Mouse (Mus musculus) ovary, postnatal 14 days (tissue): ENCODE results near the gene Gm17660.

Experiments
- DNase-seq: peaks from one replicate; pipeline ENCODE4 v3.0.0; 2022; ENCODE audit warnings: low spot score

The Gm17660 gene

DNA sequence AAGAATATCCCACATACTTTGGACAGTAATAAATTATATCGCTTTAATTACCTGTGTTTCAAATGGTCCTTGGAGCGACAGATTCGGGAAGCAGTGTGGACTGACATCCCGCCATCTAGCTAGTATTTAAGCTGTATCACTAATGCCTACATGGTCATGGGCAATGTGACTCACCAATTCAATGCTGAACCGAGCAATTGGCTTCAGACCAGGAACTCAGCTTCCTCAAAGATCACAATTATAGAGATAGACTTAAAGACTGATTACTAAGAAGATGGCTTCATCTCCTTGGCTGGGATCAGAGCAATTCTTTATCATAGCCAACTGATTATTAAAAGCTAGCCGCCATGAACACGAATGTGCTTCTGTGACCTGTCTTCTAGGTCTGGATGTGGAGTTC is at the start of gene Gm17660:
Gene Gm17660, minus strand, starts transcription at position 101 of the 400 bp plus-strand sequence.
- DNase-seq: no peak

- no peak for DNase-seq
These were observed 49.3 kb upstream of the Gm17660 start for GRCm38 (mm10) chr5:104126561-104127320.

DNA sequence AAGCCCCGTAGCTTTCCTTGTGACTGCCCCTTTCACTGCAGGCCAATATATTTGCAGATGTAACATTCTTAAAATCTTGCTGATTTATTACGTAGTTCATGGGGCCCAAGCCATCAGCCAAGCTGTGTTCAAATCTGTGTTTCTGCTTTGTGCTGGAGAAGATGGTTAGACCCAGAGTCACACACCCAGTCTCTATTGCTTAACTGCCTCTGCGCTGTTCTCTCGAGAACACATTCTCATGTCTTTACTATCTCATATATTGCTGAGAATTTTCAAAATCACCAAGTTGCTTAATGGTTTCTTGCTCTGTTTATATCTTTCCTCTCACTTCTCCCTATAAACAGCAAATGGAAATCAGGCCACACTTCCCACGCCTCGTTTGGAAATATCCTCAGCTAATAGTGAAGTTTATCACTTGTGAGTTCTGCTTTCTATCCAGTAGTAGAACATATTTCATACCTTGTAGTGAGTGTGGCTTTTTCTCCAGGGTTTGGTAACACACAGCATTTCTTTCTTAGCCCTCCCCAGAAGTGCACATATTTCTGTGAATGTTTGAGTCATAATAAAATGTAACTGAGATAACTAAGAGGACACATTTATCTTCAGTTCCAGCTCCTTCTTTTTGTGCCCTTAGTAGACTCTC is 46.7 kb upstream of the Gm17660 start:
- no peak for DNase-seq

- no peak for DNase-seq
These were observed 38.5 kb upstream of the Gm17660 start for GRCm38 (mm10) chr5:104115890-104116289.

- no peak for DNase-seq
These were observed 37.7 kb upstream of the Gm17660 start for GRCm38 (mm10) chr5:104115118-104115517.

DNA sequence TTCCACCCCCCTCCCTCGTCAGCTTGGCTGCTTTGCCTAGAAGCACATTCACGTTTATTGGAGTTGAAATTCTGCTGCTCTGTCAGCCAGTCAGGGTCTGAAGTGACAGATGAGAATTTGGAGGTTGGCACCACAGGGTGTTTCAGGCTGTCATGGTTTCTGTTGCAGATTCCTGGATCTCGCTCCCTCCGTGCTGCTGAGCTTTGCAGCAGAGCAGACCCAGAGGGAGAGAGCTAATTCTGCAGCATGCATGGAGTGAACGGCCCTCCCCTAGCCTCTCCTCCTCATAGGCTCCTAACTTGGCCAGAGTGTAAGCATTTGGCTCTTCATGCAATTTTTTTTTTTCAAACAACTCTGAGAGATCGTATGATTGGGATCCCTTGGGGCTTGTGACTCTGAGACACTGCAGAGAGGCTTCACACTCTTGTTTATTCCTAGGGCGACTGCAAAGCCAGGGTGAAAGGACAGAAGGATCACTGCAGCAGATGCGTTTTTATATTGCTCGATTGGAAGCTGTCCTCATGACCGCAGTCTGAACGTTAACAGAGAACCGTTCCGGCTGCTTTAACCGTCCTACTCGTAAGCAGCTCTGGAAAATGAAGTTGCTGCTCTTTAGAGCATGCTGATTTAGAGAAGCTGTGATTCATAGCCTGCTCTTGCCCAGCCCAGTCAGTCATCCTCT is 36.2 kb upstream of the Gm17660 start, which contains the start of gene Sparcl1:
Gene Sparcl1, minus strand, starts transcription at position 243 of the 682 bp plus-strand sequence.
- no peak for DNase-seq

DNA sequence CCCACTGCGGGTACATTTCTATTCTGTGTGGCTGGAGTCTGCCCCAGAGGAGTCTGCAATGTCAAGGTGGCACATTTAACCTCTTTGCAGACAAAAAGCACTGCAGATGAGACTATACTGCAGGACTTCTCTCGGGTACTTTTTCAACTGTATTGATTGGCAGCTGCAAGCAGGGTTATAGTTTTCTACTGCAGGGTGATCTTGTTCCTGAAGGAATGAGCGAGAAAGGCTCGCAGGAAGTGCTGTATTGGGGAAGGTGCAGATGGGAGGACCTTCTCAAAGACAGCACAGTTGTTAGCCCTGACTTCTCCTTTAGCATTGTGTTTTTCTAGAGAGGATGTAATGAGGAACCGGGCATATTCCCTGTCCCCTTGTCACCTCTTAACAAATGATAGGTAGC is 35.1 kb upstream of the Gm17660 start:
- DNase-seq: no peak

DNA sequence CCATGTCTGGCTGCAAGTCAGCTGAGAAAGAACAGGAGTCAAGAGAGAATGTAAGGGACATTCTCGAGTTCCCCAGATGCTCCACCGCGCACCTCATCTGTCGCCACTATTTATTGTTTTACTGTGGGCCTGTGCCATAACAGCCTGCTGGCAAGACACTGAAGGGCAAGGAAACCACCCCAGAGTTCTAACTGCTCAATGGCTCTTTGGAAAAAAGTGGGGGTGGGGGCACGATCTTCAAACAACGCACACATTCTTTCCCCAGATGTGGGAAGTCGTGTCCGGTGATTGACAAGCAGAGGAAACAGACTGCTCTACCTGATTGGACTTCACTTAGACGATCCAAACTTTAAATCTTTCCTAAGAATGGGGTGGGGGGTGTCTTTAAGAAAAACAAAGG is 34.6 kb upstream of the Gm17660 start:
- no peak for DNase-seq

GRCm38 (mm10) chr5:104110171-104110920 is 32.9 kb upstream of the Gm17660 start:
- DNase-seq: no peak

DNA sequence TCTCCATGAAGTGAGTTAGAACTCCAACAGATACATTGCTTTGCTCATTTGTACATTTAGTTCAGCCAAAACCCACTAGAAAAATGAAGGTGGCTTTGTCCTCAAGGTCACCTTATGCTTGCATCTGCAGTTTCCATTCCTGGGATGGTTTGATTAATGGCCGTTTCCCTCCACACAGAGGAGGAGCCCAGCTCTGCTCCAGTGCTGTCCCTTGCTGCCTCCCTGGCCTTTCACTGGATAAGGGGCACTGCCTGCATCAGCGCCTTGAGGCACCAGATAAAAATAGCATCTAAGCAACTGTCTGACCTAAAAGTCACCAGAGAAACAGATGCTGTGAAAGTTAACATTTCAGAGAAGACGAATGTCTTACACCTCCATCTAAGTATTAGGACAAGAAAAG is 32.1 kb upstream of the Gm17660 start:
- DNase-seq: no peak

DNA sequence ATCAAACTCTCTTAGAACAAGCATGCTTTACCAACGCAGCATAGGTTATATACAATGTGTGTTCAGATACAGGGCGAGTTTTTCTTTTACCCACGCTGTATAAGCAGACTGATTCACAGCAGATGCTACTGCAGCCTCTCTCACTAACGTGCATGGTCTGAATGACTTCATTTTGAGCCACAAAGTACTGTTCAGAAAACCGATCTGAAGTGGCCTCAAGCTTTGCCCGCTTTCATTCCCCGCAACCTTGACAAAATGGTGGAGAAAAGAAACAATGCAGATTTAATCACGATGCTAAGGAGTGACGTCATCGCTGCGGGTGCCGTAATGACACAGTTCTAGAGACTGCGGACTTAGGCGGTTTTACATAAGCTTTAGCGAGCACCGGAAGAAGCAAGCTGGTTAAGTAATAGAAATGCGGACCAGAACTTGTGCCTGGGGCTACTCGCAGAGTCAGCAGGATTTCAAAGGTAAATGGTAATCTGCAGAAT is 31.5 kb upstream of the Gm17660 start:
- no peak for DNase-seq

DNA sequence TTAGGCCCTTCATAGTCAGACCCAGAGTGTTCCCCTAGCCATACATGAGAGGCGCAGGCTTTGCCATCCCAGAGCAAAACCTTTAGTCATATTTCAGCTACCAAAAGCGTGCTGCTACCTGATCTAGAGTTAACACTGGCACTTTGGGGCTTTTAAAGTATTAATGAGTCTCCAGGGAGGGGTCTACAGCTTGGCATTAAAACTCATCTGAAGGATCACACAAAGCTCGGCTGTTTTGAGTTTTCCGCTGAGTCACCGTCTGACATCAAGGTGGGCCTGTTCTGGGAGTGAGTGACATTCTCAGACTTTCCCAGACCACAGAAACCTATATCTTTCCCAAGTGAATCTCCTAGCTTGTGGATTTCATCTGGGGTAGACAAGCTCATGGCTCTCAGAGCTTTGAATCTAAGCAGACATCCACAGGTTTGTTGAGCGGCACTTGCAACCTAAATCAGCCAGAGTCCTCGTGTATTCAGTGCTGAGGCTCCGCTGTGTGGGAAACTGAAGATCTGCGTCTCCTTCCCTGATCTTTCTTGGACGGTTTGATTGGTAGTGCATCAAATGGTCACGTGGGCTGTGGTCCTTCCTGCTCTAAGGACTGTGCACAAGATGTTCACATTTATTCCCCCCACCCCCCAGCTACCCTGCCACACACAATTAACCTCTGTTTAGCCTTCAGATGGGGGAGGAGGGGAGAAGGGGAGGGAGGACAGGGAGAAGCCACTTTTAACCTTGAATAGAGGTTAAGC is 30.9 kb upstream of the Gm17660 start:
- no peak for DNase-seq

- no peak for DNase-seq
These were observed 26.7 kb upstream of the Gm17660 start for GRCm38 (mm10) chr5:104104111-104104510.

GRCm38 (mm10) chr5:104103171-104103570 is 25.8 kb upstream of the Gm17660 start:
- DNase-seq: no peak

DNA sequence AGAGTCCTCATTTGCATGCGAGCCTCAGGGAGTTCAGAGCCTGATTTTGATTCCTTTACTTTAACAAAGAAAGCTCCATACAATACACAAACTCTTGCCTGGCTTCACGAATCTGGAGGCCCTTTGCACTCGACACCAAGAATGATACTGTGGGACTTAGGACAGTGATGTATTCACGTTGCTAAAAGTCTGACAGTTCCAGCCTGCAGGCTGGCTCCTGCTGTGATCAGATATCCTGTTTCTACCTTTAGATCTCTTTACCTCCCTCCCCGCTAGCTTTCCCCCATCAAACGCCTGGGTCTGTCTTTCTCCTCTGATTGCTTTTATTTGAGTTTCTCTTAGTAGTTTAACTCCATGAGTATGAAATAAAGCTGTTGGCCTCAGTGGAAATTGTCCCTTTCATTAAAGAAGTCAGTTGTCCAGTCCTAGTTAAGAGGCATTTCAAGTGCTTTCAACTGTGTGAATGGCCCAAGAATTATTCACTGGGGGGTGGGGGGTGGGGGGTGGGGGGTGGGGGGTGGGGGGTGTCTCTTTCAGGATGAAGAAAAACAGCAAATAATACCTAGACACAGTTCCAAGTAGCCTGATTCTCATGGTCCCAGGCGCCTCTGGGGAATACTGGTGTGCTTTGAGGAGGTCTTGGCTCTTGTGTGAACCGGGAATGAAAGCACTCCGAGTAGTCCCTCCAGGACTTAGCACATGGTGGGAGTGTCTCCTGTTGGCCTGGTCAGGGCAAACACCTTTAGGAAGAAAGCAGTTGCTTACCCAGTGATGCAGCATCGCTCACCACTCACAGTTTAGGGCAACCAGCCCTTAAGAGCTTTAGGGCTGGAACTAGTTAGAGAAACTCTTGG is 24.5 kb upstream of the Gm17660 start:
- DNase-seq: no peak

DNA sequence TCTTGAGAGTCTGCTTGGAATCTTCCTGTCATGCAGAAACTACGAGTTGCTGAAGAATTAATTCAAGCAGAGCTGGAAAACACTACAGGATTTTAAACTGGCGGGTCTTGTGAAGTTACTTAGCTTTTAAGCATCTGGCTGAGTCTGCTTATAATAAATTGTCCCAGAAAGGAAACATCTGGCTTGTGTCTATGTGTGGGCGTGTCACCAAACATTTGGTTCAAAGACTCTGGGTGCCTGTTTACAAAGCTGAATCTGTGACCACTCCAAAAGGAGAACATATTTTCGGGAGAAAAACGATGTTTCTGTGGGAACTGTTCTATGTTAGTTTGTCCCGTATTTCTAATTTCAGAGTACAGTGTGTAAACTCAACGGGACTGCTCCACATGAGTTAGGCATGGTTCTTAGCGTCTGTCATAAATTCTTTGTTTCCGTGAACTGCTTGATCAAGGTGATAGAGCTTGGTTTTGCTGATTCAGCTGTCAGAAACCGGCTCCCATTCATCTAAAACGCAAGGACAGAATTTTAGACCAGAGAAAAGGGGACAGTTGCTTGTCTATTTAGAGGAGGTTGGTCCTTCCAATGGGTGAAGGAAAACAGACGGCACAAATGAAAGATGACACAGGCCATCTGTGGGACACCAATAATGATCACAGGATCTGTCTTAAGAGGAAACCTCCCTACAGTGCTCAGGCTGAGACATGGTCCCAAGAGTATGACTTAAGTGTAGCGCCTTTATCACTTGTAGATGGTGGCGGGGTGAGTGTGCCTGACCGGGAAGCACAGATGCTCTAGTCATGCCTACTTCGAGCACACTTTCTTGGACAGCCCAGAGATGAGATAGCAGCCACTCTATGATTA is 18.9 kb upstream of the Gm17660 start:
- DNase-seq: no peak

GRCm38 (mm10) chr5:104095416-104096077 is 18.1 kb upstream of the Gm17660 start:
- DNase-seq: no peak

DNA sequence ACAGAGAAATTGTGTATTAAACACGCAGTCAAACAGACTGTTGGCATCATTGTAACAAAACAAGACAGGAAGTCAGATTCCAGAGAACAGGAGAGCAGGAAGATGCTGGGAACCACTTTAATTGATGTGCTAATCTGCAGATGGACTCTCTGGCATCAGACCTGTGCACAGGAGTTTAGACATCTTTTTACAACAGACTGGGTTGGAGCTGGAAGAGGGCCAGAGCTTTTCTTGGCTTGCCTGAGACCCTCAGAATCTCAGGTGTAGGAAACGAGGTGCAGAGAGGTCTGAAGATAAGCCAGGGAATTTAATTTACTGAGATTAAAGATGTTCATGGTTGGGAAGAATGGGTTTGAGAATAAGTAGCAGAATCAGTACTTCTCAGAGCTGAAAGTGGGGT is 12.3 kb upstream of the Gm17660 start:
- no peak for DNase-seq

- DNase-seq: no peak
These were observed 8.0 kb upstream of the Gm17660 start for GRCm38 (mm10) chr5:104085366-104085765.
